Mouse (Mus musculus) heart, embryonic 11.5 days (tissue): ENCODE results near the gene Utf1. TPM values are rescaled to one million over a fixed set of nuclear protein-coding genes. Genes with fewer than 3 reads are reported as not detected.

Source experiments
- ATAC-seq: fragments of 200-750 bp; cut with Nextera tagmentation; replicated peaks from 2 replicates; pipeline ENCODE4 v1.8.0; 2017; ENCODE audit warnings: moderate library complexity; ENCODE audit not compliant: insufficient number of reproducible peaks, low FRiP score, low TSS enrichment
- H3K27ac ChIP-seq: fragments of 300-500 bp; sonication (generic); 2 replicates; pipeline ENCODE4 v1.5.1; 2014; ENCODE audit warnings: mild to moderate bottlenecking, low read depth, low read length
- H3K27me3 ChIP-seq: fragments of 300-500 bp; sonication (generic); 2 replicates; pipeline ENCODE4 v1.6.1; 2014; ENCODE audit warnings: mild to moderate bottlenecking, low read length, mixed read lengths; ENCODE audit not compliant: control insufficient read depth, insufficient read depth
- H3K36me3 ChIP-seq: fragments of 300-500 bp; sonication (generic); 2 replicates; pipeline ENCODE4 v1.6.1; 2014; ENCODE audit warnings: mild to moderate bottlenecking, low read length, moderate library complexity, mixed read lengths; ENCODE audit not compliant: control insufficient read depth, insufficient read depth
- H3K4me1 ChIP-seq: fragments of 300-500 bp; sonication (generic); 2 replicates; pipeline ENCODE4 v1.6.1; 2014; ENCODE audit warnings: low read length; ENCODE audit not compliant: control insufficient read depth, insufficient read depth
- H3K4me2 ChIP-seq: fragments of 300-500 bp; sonication (generic); 2 replicates; pipeline ENCODE4 v1.6.1; 2014; ENCODE audit warnings: mild to moderate bottlenecking, moderate library complexity
- H3K4me3 ChIP-seq: fragments of 300-500 bp; sonication (generic); 2 replicates; pipeline ENCODE4 v1.5.1; 2014; ENCODE audit warnings: low read depth, low read length
- H3K9ac ChIP-seq: fragments of 300-500 bp; sonication (generic); 2 replicates; pipeline ENCODE4 v1.6.1; 2014; ENCODE audit warnings: mild to moderate bottlenecking, low read depth, low read length, moderate library complexity
- H3K9me3 ChIP-seq: fragments of 300-500 bp; sonication (generic); replicated peaks from 2 replicates; pipeline ENCODE4 v1.6.1; 2016; ENCODE audit warnings: low read length; ENCODE audit not compliant: control insufficient read depth
- WGBS: fragments of 180-500 bp; shearing (Covaris S2); extraction: QIAGEN DNeasy Blood & Tissue Kit; methylation state at CpG from one replicate; pipeline ENCODE4 v1.1.7; 2014; ENCODE audit not compliant: insufficient replicate concordance; 5-methylcytosine and 5-hydroxymethylcytosine counted together
- polyA plus RNA-seq: library from polyadenylated mRNA; unstranded; fragments of >200 nt; fragmentation: Nextera tagmentation; extraction: Ambion mirVana; gene quantifications from 2 replicates; pipeline ENCODE4 v1.2.1, GENCODE M21; 2014

The Utf1 gene
- polyA plus RNA-seq, 1 experiment from 2014 or later: not detected

DNA sequence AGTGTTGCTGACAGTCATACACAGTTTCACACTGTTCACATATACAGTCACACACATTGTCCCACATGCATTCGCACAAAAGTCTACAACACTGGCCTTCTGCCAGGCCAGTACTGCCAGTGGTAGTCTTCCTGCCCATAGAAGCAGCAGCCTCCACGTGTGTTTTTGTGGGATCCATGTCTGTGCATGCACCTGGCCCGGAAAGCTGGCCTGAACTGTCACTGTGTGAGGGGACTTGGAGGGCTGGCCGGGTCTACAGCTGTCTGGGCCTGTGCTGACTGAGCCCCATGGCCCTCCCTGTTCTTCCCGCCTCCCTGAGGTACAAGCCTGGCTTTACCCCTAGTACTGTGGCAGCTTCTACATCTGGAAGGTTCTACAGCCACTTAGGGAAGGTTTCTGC, 27.4 kb downstream of the Utf1 start:
- ATAC-seq: no peak
- no peak overlapping the region for H3K27ac ChIP-seq
- H3K4me3 ChIP-seq: no peak overlapping the region
- WGBS: 73% methylated on average over 5 of the region's 5 CpGs
- no peaks in the 10 kb centered on the region for H3K4me1 ChIP-seq
- H3K27me3 ChIP-seq: peaks cover 34% of the 10 kb centered on the region
- H3K9ac ChIP-seq: 0 out of 2 replicates have a peak overlapping the region, but pooled peaks have one; percentile 34
- no peaks in the 10 kb centered on the region for H3K9me3 ChIP-seq
- H3K36me3 ChIP-seq: no peaks in the 10 kb centered on the region
- no peak overlapping the region for H3K4me2 ChIP-seq

DNA sequence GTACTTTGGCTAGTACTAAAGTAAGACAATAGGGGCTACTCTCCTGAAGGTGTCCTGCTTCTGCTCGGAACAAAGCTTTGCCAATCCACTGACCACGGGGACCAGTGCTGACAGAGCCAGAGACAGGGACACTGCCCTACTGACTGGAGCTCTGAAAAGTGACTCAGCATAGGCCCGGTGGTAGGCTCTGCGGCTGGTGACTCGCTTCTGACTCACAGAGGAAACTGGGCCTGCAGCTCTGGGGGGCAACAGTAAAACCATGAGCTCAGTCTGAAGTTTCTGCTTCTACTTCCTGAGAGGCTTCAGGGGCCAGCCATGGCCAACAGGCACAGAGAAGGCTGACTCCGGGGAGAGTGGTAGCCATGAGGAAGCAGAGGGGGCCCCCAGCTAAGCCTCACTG, 27.8 kb downstream of the Utf1 start:
- WGBS: 56% methylated on average over 6 of the region's 6 CpGs
- Histone ChIP-seq H3K36me3 (no peaks in the 10 kb centered on the region), H3K9ac (0 out of 2 replicates have a peak overlapping the region, but pooled peaks have one; percentile 34), H3K4me3 (no peak overlapping the region), H3K4me1 (no peaks in the 10 kb centered on the region), H3K27me3 (peaks cover 38% of the 10 kb centered on the region), H3K27ac (no peak overlapping the region), H3K4me2 (no peak overlapping the region), H3K9me3 (no peaks in the 10 kb centered on the region)
- ATAC-seq: no peak

DNA sequence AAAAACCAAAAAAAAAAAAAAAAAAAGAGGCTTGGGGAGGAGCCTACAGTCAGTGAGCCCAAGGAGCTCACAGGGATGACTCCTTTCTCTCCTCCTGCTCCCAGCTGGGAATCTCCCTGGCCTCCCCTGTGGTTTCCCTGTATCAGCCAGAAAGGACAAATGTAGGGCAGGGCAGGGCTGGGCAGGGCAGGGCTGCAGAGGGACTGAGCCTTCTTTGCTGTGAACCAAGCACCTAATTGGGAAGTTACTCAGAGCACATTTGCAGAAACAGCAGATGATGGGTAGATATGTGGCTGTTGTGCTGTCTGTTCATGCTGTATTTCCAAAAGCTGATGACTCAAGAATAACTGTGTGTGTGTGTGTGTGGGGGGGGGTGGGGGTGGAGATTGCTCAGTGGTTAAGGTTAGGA, 29.3 kb downstream of the Utf1 start:
- Histone ChIP-seq H3K27me3 (peaks cover 44% of the 10 kb centered on the region), H3K4me1 (no peaks in the 10 kb centered on the region)

DNA sequence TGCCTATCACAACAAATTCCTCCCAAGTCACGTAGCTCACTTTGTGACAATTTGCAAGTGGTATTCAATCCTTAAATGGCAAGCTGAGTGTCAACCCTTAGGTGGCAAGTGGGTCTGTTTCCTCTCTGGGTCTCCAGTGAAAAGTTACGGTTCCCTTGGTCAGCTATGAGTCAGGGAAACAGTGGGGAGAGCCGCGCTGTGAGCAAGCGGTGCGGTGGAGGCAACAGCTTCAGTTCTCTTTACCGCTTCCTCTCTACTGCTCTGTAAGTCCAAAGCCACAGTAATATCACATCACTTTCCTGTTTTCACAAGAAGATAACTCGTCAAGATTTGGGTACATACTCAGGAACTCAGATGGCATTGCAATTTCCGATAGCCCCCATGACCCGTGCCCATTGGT, 30.7 kb downstream of the Utf1 start:
- no peak for ATAC-seq
- Histone ChIP-seq H3K9me3 (no peaks in the 10 kb centered on the region), H3K9ac (no peak overlapping the region), H3K27me3 (peaks cover 53% of the 10 kb centered on the region), H3K4me3 (no peak overlapping the region), H3K4me2 (no peak overlapping the region), H3K4me1 (peaks cover 6% of the 10 kb centered on the region), H3K36me3 (no peaks in the 10 kb centered on the region), H3K27ac (no peak overlapping the region)
- WGBS: 71% methylated on average over 10 of the region's 10 CpGs

More for the DNA sequence above, 29.3 kb downstream of the Utf1 start:
- Histone ChIP-seq H3K4me2 (no peak overlapping the region), H3K36me3 (no peaks in the 10 kb centered on the region), H3K9me3 (no peaks in the 10 kb centered on the region), H3K4me3 (no peak overlapping the region), H3K9ac (no peak overlapping the region), H3K27ac (no peak overlapping the region)
- no peak for ATAC-seq

DNA sequence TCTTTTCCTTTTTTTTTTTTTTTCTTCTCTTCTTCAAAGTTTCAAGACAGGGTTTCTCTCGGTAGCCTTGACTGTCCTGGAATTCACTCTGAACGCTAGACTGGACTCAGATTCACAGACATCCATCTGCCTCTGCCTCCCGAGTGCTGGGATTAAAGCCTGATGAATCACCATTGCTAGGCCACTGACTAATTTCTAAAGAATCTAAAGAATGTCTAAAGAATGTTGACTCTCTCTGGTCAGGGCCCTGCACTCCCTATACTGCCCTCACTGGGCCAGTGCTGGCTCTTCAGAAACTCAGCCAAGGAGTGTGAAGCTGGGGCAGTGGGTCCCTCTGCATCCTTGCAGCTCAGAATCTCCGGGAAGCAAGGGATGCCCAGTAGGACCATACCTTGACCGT, 31.9 kb downstream of the Utf1 start:
- no peak for ATAC-seq
- 42% methylated on average over 5 of the region's 5 CpGs for WGBS

DNA sequence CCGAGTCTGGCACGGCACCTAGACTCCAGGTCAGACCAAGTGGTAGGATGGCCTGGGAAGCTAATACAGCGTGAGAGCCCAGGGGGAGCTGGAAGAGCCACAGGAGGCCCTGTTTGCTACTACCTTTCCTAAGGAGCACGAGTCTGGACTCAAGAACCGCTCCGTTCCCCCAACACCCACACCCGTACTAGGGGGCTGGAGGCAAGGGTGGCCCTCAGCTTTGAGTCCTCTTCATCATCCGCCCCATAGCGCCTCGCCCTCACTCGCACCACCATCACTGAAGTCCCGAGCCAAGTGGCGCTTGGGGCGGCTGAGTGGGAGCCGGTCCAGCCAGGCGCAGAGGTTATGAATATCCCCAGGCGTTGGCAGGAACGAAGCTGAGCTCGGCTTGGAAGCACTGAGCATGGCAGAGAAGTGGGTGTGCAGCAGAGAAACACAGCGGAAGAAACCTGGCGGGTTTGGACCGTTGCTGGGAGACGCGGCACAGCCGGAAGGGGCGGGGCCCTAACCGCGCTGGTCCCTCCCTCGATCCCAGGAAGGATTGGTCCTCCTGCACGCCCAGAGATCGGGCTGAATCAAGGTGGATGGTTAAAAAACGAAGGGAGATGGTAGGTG, 34.8 kb downstream of the Utf1 start, which contains the start of gene 6430531B16Rik:
Gene 6430531B16Rik (minus strand): TSS at position 478 of the 615 bp plus-strand sequence.
- Histone ChIP-seq H3K9ac (peak within 1 kb of the TSS; percentile 69), H3K4me1 (peaks cover 6% of the 10 kb centered on the region), H3K4me3 (peak within 1 kb of the TSS; percentile 57), H3K27ac (no peak within 1 kb of the TSS), H3K36me3 (no peaks in the 10 kb centered on the region), H3K4me2 (peak within 1 kb of the TSS; percentile 95), H3K27me3 (peaks cover 42% of the 10 kb centered on the region), H3K9me3 (no peaks in the 10 kb centered on the region)
- 3% methylated on average over 32 of the region's 32 CpGs for WGBS
- ATAC-seq: peak; percentile 66

More for the DNA sequence above, 31.9 kb downstream of the Utf1 start:
- H3K4me3 ChIP-seq: no peak overlapping the region
- no peaks in the 10 kb centered on the region for H3K36me3 ChIP-seq
- peaks cover 51% of the 10 kb centered on the region for H3K27me3 ChIP-seq
- H3K27ac ChIP-seq: no peak overlapping the region
- H3K4me1 ChIP-seq: peaks cover 6% of the 10 kb centered on the region
- no peaks in the 10 kb centered on the region for H3K9me3 ChIP-seq
- H3K9ac ChIP-seq: no peak overlapping the region
- no peak overlapping the region for H3K4me2 ChIP-seq

DNA sequence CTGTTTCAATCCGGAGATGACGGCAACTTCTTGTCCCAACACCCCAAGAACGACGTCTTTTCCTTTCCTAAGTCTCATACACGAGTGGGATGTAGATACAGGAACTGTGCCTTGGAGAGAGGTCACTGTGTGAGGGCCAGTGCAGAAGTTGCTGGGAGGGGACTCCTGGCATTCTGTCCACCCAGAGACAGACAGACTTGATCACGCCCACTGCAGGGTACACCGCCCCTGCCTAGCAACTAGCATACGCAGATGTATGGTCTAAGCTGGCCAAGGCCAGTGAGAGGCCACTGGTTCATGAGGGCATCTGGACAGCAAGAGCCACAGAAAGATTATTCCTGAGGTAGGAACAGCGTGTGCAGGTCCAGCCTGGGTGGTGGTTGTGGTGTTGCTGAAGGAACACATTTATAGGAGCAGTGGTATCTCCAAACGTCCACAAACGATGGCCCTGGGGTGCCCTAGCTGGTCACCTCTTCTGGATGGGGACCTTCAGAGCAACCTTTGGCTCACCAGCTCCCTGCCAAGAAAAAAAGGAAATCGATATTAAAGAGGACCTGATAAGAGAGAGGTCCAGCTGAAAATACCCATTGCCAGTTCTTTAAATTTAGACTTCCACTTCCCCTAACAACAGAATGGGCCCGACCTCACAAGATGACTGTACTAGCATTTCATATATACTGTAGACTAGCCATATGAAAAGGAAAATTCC, 35.6 kb downstream of the Utf1 start:
- WGBS: 42% methylated on average over 13 of the region's 13 CpGs
- H3K4me2 ChIP-seq: peak overlapping the region; percentile 95
- no peak for ATAC-seq
- H3K4me3 ChIP-seq: peak overlapping the region; percentile 57
- H3K9me3 ChIP-seq: no peaks in the 10 kb centered on the region
- H3K9ac ChIP-seq: no peak overlapping the region
- no peak overlapping the region for H3K27ac ChIP-seq
- H3K36me3 ChIP-seq: no peaks in the 10 kb centered on the region
- H3K27me3 ChIP-seq: peaks cover 49% of the 10 kb centered on the region
- peaks cover 6% of the 10 kb centered on the region for H3K4me1 ChIP-seq

DNA sequence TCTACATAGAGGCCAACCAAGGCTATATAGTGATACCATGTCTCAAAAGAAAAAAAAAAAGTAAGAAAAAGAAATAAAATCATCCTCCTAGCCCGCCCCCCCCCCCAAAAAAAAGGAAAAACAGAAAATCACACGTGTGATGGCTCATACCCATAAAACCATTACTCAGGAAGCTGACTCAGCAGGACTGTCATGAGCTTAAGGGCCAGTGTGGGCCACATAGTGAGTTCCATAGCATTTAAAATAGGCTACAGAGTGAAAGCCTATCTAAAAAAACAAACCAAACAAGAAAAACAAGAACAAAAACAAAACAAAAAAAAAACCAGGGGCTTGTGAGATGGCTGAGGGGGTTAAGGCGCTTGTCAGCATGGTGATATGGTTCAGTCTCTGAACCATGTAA, 37.2 kb downstream of the Utf1 start:
- Histone ChIP-seq H3K9ac (no peak overlapping the region), H3K4me2 (no peak overlapping the region), H3K27ac (no peak overlapping the region), H3K9me3 (no peaks in the 10 kb centered on the region), H3K4me1 (peaks cover 6% of the 10 kb centered on the region), H3K36me3 (no peaks in the 10 kb centered on the region), H3K4me3 (no peak overlapping the region), H3K27me3 (peaks cover 64% of the 10 kb centered on the region)
- WGBS: 39% methylated on average over 3 of the region's 3 CpGs
- ATAC-seq: no peak

DNA sequence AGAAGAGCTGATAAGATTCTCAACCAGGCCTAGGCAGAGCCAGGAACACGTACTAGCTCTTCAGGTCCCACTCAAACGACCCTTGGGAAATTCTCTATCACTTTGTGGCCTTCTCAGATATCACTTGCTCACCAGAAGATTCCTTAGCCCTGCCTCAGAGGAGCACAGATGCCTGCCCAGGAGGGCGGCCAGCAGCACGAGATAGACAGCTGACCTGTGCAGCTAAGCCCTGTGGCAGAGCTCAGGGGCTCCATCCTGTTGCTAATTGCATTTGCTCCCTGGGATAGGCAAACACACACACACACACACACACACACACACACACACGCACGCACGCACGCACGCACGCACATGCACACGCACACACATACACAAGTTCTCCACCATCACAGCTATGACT, 38.5 kb downstream of the Utf1 start:
- peaks cover 6% of the 10 kb centered on the region for H3K4me1 ChIP-seq
- H3K36me3 ChIP-seq: no peaks in the 10 kb centered on the region
- peaks cover 65% of the 10 kb centered on the region for H3K27me3 ChIP-seq
- 74% methylated on average over 11 of the region's 11 CpGs for WGBS
- no peaks in the 10 kb centered on the region for H3K9me3 ChIP-seq
- H3K27ac ChIP-seq: no peak overlapping the region
- no peak for ATAC-seq
- H3K9ac ChIP-seq: no peak overlapping the region
- no peak overlapping the region for H3K4me2 ChIP-seq
- H3K4me3 ChIP-seq: no peak overlapping the region
